Mouse (Mus musculus) heart, postnatal 0 days (tissue): ENCODE results near the gene Slc3a1. TPM values are rescaled to one million over a fixed set of nuclear protein-coding genes. Genes with fewer than 3 reads are reported as not detected.

ENCODE experiments used
- ATAC-seq: fragments of 200-750 bp; cut with Nextera tagmentation; 2 replicates; pipeline ENCODE4 v1.8.0; 2017; ENCODE audit warnings: low read depth, moderate number of reproducible peaks, moderate library complexity; ENCODE audit not compliant: insufficient read depth
- DNase-seq: peaks from one replicate; pipeline ENCODE4 v3.0.0-alpha.2; 2016; ENCODE audit warnings: low spot score
- H3K27ac ChIP-seq: fragments of 300-500 bp; sonication (generic); 2 replicates; pipeline ENCODE4 v1.5.1; 2014; ENCODE audit warnings: low read depth, mild to moderate bottlenecking
- H3K27me3 ChIP-seq: fragments of 300-500 bp; sonication (generic); 2 replicates; pipeline ENCODE4 v1.6.1; 2014; ENCODE audit warnings: low read length, mixed read lengths; ENCODE audit not compliant: control insufficient read depth, insufficient read depth
- H3K36me3 ChIP-seq: fragments of 300-500 bp; sonication (generic); replicated peaks from 2 replicates; pipeline ENCODE4 v1.6.1; 2014; ENCODE audit warnings: low read length, mixed read lengths; ENCODE audit not compliant: control insufficient read depth, insufficient read depth
- H3K4me1 ChIP-seq: fragments of 300-500 bp; sonication (generic); 2 replicates; pipeline ENCODE4 v1.6.1; 2014; ENCODE audit warnings: antibody characterized with exemption; ENCODE audit not compliant: control insufficient read depth, insufficient read depth
- H3K4me2 ChIP-seq: fragments of 300-500 bp; sonication (generic); 2 replicates; pipeline ENCODE4 v1.6.1; 2014; ENCODE audit warnings: low read depth, mild to moderate bottlenecking, low read length, moderate library complexity
- H3K4me3 ChIP-seq: fragments of 300-500 bp; sonication (generic); 2 replicates; pipeline ENCODE4 v1.5.1; 2014; ENCODE audit warnings: low read depth, low read length
- H3K9ac ChIP-seq: fragments of 300-500 bp; sonication (generic); replicated peaks from 2 replicates; pipeline ENCODE4 v1.6.1; 2014; ENCODE audit warnings: low read depth, low read length, mixed read lengths
- H3K9me3 ChIP-seq: fragments of 300-500 bp; sonication (generic); replicated peaks from 2 replicates; pipeline ENCODE4 v1.6.1; 2016; ENCODE audit warnings: low read length; ENCODE audit not compliant: control insufficient read depth
- CTCF ChIP-seq: IDR thresholded peaks from 2 replicates; pipeline ENCODE4 v1.5.1; 2016; ENCODE audit warnings: antibody characterized with exemption, control low read depth, low read depth
- EP300 ChIP-seq: IDR thresholded peaks from 2 replicates; pipeline ENCODE4 v1.6.1; 2016; ENCODE audit warnings: antibody characterized with exemption, low read depth
- WGBS: fragments of 180-500 bp; shearing (Covaris S2); extraction: QIAGEN DNeasy Blood & Tissue Kit; methylation state at CpG from one replicate; pipeline ENCODE4 v1.1.7; 2014; 5-methylcytosine and 5-hydroxymethylcytosine counted together
- polyA plus RNA-seq: library from polyadenylated mRNA; unstranded; fragments of >200 nt; fragmentation: Nextera tagmentation; extraction: Ambion mirVana; gene quantifications from 2 replicates; pipeline ENCODE4 v1.2.1, GENCODE M21; 2015
- total RNA-seq: library from RNA; depleted of rRNA; stranded (reverse); fragments of >200 nt; gene quantifications from 2 replicates; pipeline ENCODE4 v1.2.3, GENCODE M21; 2014; ENCODE audit warnings: low replicate concordance; rRNA removed

Gene Slc3a1
- total RNA-seq (1.3 TPM in 1 of 2 replicates, not detected in the other), polyA plus RNA-seq (not detected in 2 replicates)

GRCm38 (mm10) chr17:85028093-85028739 is at the start of gene Slc3a1:
Gene Slc3a1, plus strand, starts transcription at chr17:85028376.
- H3K4me1 ChIP-seq, result no peaks in the 10 kb centered on the region
- H3K9ac ChIP-seq, result no peak within 1 kb of the TSS
- DNase-seq (no peak), ATAC-seq (no peak)
- H3K27ac ChIP-seq, result no peak within 1 kb of the TSS
- no peak for TF ChIP-seq EP300
- H3K27me3 ChIP-seq, result no peaks in the 10 kb centered on the region
- H3K9me3 ChIP-seq, result no peaks in the 10 kb centered on the region
- no peak within 1 kb of the TSS for H3K4me2 ChIP-seq
- H3K4me3 ChIP-seq, result no peak within 1 kb of the TSS
- 87% methylated on average over 20 of the region's 20 CpGs for WGBS
- 0 out of 2 replicates have a peak, but pooled peaks cover 3% of the 10 kb centered on the region for H3K36me3 ChIP-seq

- whole genome bisulfite sequencing, result 88% methylated on average over 1 of the region's 1 CpGs
- Histone ChIP-seq H3K4me2 (no peak overlapping the region), H3K4me3 (no peak overlapping the region), H3K27ac (no peak overlapping the region), H3K9ac (no peak overlapping the region), H3K27me3 (no peaks in the 10 kb centered on the region), H3K36me3 (no peaks in the 10 kb centered on the region), H3K4me1 (peaks cover 5% of the 10 kb centered on the region; the same call in 1 of the 2 replicates), H3K9me3 (peaks cover 4% of the 10 kb centered on the region; the same call in 1 of the 2 replicates)
- no peak for TF ChIP-seq EP300
- no peak for TF ChIP-seq CTCF
- DNase-seq, result no peak
- ATAC-seq, result no peak
These were observed 46.5 kb upstream of the Slc3a1 start for GRCm38 (mm10) chr17:84981721-84982120.

GRCm38 (mm10) chr17:84982735-84983134 is 45.4 kb upstream of the Slc3a1 start:
- ATAC-seq (no peak), DNase-seq (no peak)
- H3K4me1 ChIP-seq, result peaks cover 13% of the 10 kb centered on the region; the same call in 1 of the 2 replicates
- no peak overlapping the region for H3K27ac ChIP-seq
- TF ChIP-seq EP300 (no peak), CTCF (no peak)
- no peaks in the 10 kb centered on the region for H3K9me3 ChIP-seq
- H3K36me3 ChIP-seq, result no peaks in the 10 kb centered on the region
- H3K4me3 ChIP-seq, result no peak overlapping the region
- no peaks in the 10 kb centered on the region for H3K27me3 ChIP-seq
- H3K4me2 ChIP-seq, result no peak overlapping the region
- no peak overlapping the region for H3K9ac ChIP-seq
- WGBS, result 88% methylated on average over 2 of the region's 2 CpGs

- 43% methylated on average over 5 of the region's 5 CpGs for WGBS
- no peak overlapping the region for H3K4me3 ChIP-seq
- no peak overlapping the region for H3K27ac ChIP-seq
- ATAC-seq (no peak), DNase-seq (no peak)
- H3K9me3 ChIP-seq, result no peaks in the 10 kb centered on the region
- no peaks in the 10 kb centered on the region for H3K36me3 ChIP-seq
- no peak overlapping the region for H3K9ac ChIP-seq
- TF ChIP-seq EP300 (no peak), CTCF (no peak)
- no peaks in the 10 kb centered on the region for H3K27me3 ChIP-seq
- peaks cover 18% of the 10 kb centered on the region; the same call in 1 of the 2 replicates for H3K4me1 ChIP-seq
- H3K4me2 ChIP-seq, result no peak overlapping the region
These were observed 41.8 kb upstream of the Slc3a1 start for GRCm38 (mm10) chr17:84986368-84986767.

- H3K36me3 ChIP-seq, result 0 out of 2 replicates have a peak, but pooled peaks cover under 1% of the 10 kb centered on the region
- H3K4me1 ChIP-seq, result peaks cover 18% of the 10 kb centered on the region; the same call in 1 of the 2 replicates
- 64% methylated on average over 3 of the region's 3 CpGs for WGBS
- no peak overlapping the region for H3K4me2 ChIP-seq
- H3K4me3 ChIP-seq, result no peak overlapping the region
- DNase-seq (peak; percentile 15), ATAC-seq (peak; percentile 44; the same call in 1 of the 2 replicates)
- H3K27me3 ChIP-seq, result no peaks in the 10 kb centered on the region
- no peak overlapping the region for H3K27ac ChIP-seq
- H3K9me3 ChIP-seq, result no peaks in the 10 kb centered on the region
- TF ChIP-seq CTCF (no peak), EP300 (no peak)
- no peak overlapping the region for H3K9ac ChIP-seq
These were observed 40.3 kb upstream of the Slc3a1 start for GRCm38 (mm10) chr17:84987834-84988410.
